10 mouse cellular contexts compared by ENCODE assay signal in the genomic region with DNA sequence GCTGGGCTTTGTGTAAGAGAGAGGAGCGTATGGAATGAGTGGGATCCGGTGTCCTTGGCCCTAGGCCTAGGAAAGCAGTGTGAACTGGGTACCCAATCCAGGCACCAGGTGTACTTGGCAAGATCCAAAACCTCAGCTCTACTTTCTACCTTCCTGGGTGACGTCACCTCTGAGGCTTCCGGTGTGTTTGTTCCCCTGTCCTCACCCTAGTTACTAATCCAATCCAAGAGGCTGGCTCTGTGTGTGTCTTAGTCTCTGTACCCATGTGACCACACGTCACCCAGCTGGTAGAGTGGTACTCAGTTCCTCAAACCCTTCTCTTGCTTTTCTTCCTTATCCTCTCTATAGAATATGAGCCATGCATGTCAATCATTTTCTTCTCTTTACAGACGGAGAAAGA.
DNase-seq lines count a peak whose midpoint lies in the region; ATAC-seq and TF ChIP-seq lines count a peak whose summit lies in the region.
"Had no signal": no experiment of that assay in that cellular context is flagged by ENCODE, and none has a peak within 500 bp of the region (broad histone marks: within the 10 kb centered on the region; RNA-seq: fewer than 3 reads in every experiment).

No protein-coding gene starts in this region.

- no peak for TF ChIP-seq CTCF in lung, postnatal 0 days (IDR thresholded peaks at IDR 0.05)
- no peak for TF ChIP-seq CTCF in thymus, adult 2 months (IDR thresholded peaks at IDR 0.05; ENCODE audit: borderline replicate concordance, control insufficient read depth, extremely low read depth, insufficient read depth, low read length, poor library complexity)

- no peak for ATAC-seq in limb, embryonic 11.5 days (ENCODE audit: insufficient number of reproducible peaks, low FRiP score, low TSS enrichment, low read depth)
- no peak for ATAC-seq in lung, postnatal 0 days
- no peak for ATAC-seq in forebrain, embryonic 15.5 days (replicated peaks)

- DNase-seq in limb, embryonic 11.5 days (ENCODE audit: low spot score): no peak
- DNase-seq in limb, embryonic 10.5 days (ENCODE audit: low spot score): no peak
- DNase-seq in c-Kit-positive CD71-negative TER-119-negative erythroid progenitor cells, embryonic 14.5 days (ENCODE audit: low read depth): peak; percentile 41
- DNase-seq in lung, postnatal 0 days (ENCODE audit: low spot score): peak; percentile 75
- DNase-seq in thymus, adult 2 months: peak; percentile 51
- no peak for DNase-seq in urinary bladder, adult 2 months (ENCODE audit: low spot score)
- no peak for DNase-seq in layer of hippocampus, postnatal 25 days (ENCODE audit: extremely low spot score in 1 of 2, low spot score in 1 of 2)
- DNase-seq: cerebellum, adult 2 months had no signal

- 88% methylated on average over 6 of the region's 6 CpGs for WGBS in limb, embryonic 11.5 days
- 89% methylated on average over 6 of the region's 6 CpGs for WGBS in limb, embryonic 10.5 days
- 50% methylated on average over 6 of the region's 6 CpGs for WGBS in lung, postnatal 0 days
- 56% methylated on average over 6 of the region's 6 CpGs for WGBS in thymus, adult 2 months
- 75% methylated on average over 6 of the region's 6 CpGs for WGBS in forebrain, embryonic 15.5 days

- H3K9me3 ChIP-seq in limb, embryonic 11.5 days (ENCODE audit: control insufficient read depth, low read length): no peaks in the 10 kb centered on the region
- H3K9me3 ChIP-seq in limb, embryonic 10.5 days (replicated peaks): no peaks in the 10 kb centered on the region
- H3K9me3 ChIP-seq in lung, postnatal 0 days (ENCODE audit: low read length): no peaks in the 10 kb centered on the region
- H3K9me3 ChIP-seq in forebrain, embryonic 15.5 days: no peaks in the 10 kb centered on the region
- H3K9me3 ChIP-seq: midbrain, embryonic 12.5 days had no signal

- no peak overlapping the region for H3K9ac ChIP-seq in limb, embryonic 11.5 days (ENCODE audit: low read length)
- H3K9ac ChIP-seq in lung, postnatal 0 days (replicated peaks; ENCODE audit: low read depth): no peak overlapping the region
- no peak overlapping the region for H3K9ac ChIP-seq in forebrain, embryonic 15.5 days (replicated peaks)
- H3K9ac ChIP-seq: midbrain, embryonic 12.5 days had no signal

- H3K27ac ChIP-seq in limb, embryonic 11.5 days (replicated peaks; ENCODE audit: low read depth, low read length): 0 out of 2 replicates have a peak overlapping the region, but pooled peaks have one; percentile 33
- H3K27ac ChIP-seq in limb, embryonic 10.5 days: no peak overlapping the region
- peak overlapping the region; percentile 71 for H3K27ac ChIP-seq in lung, postnatal 0 days (ENCODE audit: low read length)
- H3K27ac ChIP-seq in thymus, adult 2 months (ENCODE audit: control insufficient read depth, insufficient read depth, low read length): peak overlapping the region; percentile 29; the same call in 1 of the 2 replicates
- H3K27ac ChIP-seq in forebrain, embryonic 15.5 days (replicated peaks): no peak overlapping the region
- H3K27ac ChIP-seq: midbrain, embryonic 12.5 days had no signal

- H3K4me3 ChIP-seq in limb, embryonic 11.5 days (ENCODE audit: low read depth, low read length): no peak overlapping the region
- no peak overlapping the region for H3K4me3 ChIP-seq in limb, embryonic 10.5 days
- H3K4me3 ChIP-seq in lung, postnatal 0 days (ENCODE audit: low read depth, low read length): no peak overlapping the region
- no peak overlapping the region for H3K4me3 ChIP-seq in thymus, adult 2 months (ENCODE audit: control insufficient read depth, insufficient read depth, low read length)
- H3K4me3 ChIP-seq in forebrain, embryonic 15.5 days: no peak overlapping the region
- H3K4me3 ChIP-seq: midbrain, embryonic 12.5 days had no signal

- H3K36me3 ChIP-seq in limb, embryonic 11.5 days (ENCODE audit: control insufficient read depth, insufficient read depth, low read length): no peaks in the 10 kb centered on the region
- H3K36me3 ChIP-seq in limb, embryonic 10.5 days: no peaks in the 10 kb centered on the region
- no peaks in the 10 kb centered on the region for H3K36me3 ChIP-seq in lung, postnatal 0 days (ENCODE audit: insufficient read depth, low read length)
- no peaks in the 10 kb centered on the region for H3K36me3 ChIP-seq in thymus, adult 2 months (ENCODE audit: control insufficient read depth, insufficient read depth, low read length)
- no peaks in the 10 kb centered on the region for H3K36me3 ChIP-seq in forebrain, embryonic 15.5 days
- H3K36me3 ChIP-seq: midbrain, embryonic 12.5 days had no signal

- no peak for TF ChIP-seq POLR2A in thymus, adult 2 months (IDR thresholded peaks at IDR 0.05; ENCODE audit: control insufficient read depth, extremely low read depth, insufficient read depth, low read length, poor library complexity)

- no peak overlapping the region for H3K4me2 ChIP-seq in limb, embryonic 11.5 days (ENCODE audit: low read depth, severe bottlenecking)
- H3K4me2 ChIP-seq in lung, postnatal 0 days (replicated peaks; ENCODE audit: low read depth, low read length): no peak overlapping the region
- no peak overlapping the region for H3K4me2 ChIP-seq in forebrain, embryonic 15.5 days (replicated peaks)
- H3K4me2 ChIP-seq: midbrain, embryonic 12.5 days had no signal

- H3K27me3 ChIP-seq in limb, embryonic 11.5 days (ENCODE audit: control insufficient read depth, insufficient read depth, low read length): no peaks in the 10 kb centered on the region
- H3K27me3 ChIP-seq in limb, embryonic 10.5 days (ENCODE audit: low read depth, poor library complexity, severe bottlenecking): no peaks in the 10 kb centered on the region
- no peaks in the 10 kb centered on the region for H3K27me3 ChIP-seq in lung, postnatal 0 days (replicated peaks; ENCODE audit: insufficient read depth, low read length)
- H3K27me3 ChIP-seq in thymus, adult 2 months (ENCODE audit: control insufficient read depth, insufficient read depth, low read length): no peaks in the 10 kb centered on the region
- no peaks in the 10 kb centered on the region for H3K27me3 ChIP-seq in forebrain, embryonic 15.5 days
- H3K27me3 ChIP-seq: midbrain, embryonic 12.5 days had no signal

- H3K4me1 ChIP-seq in limb, embryonic 11.5 days (ENCODE audit: control insufficient read depth, insufficient read depth, low read length): peaks cover 13% of the 10 kb centered on the region
- H3K4me1 ChIP-seq in limb, embryonic 10.5 days: peaks cover 42% of the 10 kb centered on the region
- peaks cover 56% of the 10 kb centered on the region for H3K4me1 ChIP-seq in lung, postnatal 0 days (ENCODE audit: insufficient read depth, low read depth, low read length)
- H3K4me1 ChIP-seq in thymus, adult 2 months (replicated peaks; ENCODE audit: control insufficient read depth, insufficient read depth, low read length): peaks cover 65% of the 10 kb centered on the region
- no peaks in the 10 kb centered on the region for H3K4me1 ChIP-seq in forebrain, embryonic 15.5 days

- no peak for TF ChIP-seq EP300 in lung, postnatal 0 days (IDR thresholded peaks at IDR 0.05)

Comparison
In these comparisons a context has a peak if more than half of its experiments do, and no peak if none do; other contexts are left out.
1. H3K27ac ChIP-seq: peak in limb, embryonic 11.5 days (single experiment), lung, postnatal 0 days (single experiment) and thymus, adult 2 months (single experiment); none in limb, embryonic 10.5 days (single experiment) and forebrain, embryonic 15.5 days (single experiment).
2. DNase-seq: peak in c-Kit-positive CD71-negative TER-119-negative erythroid progenitor cells, embryonic 14.5 days (single experiment), lung, postnatal 0 days (single experiment) and thymus, adult 2 months (single experiment); none in limb, embryonic 11.5 days (single experiment), limb, embryonic 10.5 days (single experiment), urinary bladder, adult 2 months (single experiment) and layer of hippocampus, postnatal 25 days (0 of 2).